Mouse (Mus musculus) activated CD4-positive, CD25-positive, alpha-beta regulatory T cell, adult 9 weeks (primary cell): ENCODE results near the gene Hspe1. TPM values are rescaled to one million over a fixed set of nuclear protein-coding genes. Genes with fewer than 3 reads are reported as not detected.

Experiments used
- polyA plus RNA-seq: library from polyadenylated mRNA; unstranded; fragments of 100-300 nt; shearing (Covaris generic); gene quantifications from one replicate; pipeline ENCODE4 v1.2.1, GENCODE M21; 2017

Gene Hspe1
- polyA plus RNA-seq = 205 TPM

GRCm38 (mm10) chr1:55087932-55088610 is at the start of gene Hspe1, which contains the start of gene Hspd1:
Gene Hspe1 (plus strand): TSS chr1:55088132.
Gene Hspd1 (minus strand): TSS chr1:55088243.

GRCm38 (mm10) chr1:55052355-55052953 is 35.5 kb upstream of the Hspe1 start, which contains the start of gene Coq10b:
Gene Coq10b (plus strand): TSS chr1:55052770.

GRCm38 (mm10) chr1:55130943-55131401 is 43.0 kb downstream of the Hspe1 start, which contains the start of gene Mob4:
Gene Mob4 (plus strand): TSS chr1:55131231.

Other genes with a start within 250 kb of the Hspe1 start
- gene Ankrd44, start 161.7 kb upstream of the Hspe1 start, polyA plus RNA-seq = 363 TPM
- gene Sf3b1, start 60.7 kb upstream of the Hspe1 start, polyA plus RNA-seq = 670 TPM
- gene Coq10b, start 35.4 kb upstream of the Hspe1 start, polyA plus RNA-seq = 25.6 TPM
- 208 TPM for gene Hspd1, start 111 bp downstream of the Hspe1 start, polyA plus RNA-seq
- gene Mob4, start 43.1 kb downstream of the Hspe1 start, polyA plus RNA-seq = 113 TPM
- 5.7 TPM for gene Rftn2, start 138.7 kb downstream of the Hspe1 start, polyA plus RNA-seq
- gene Mars2, start 149.0 kb downstream of the Hspe1 start, polyA plus RNA-seq = 2.4 TPM